Mouse (Mus musculus) CH12.LX (cell line): ENCODE results near the gene Cxcl1. TPM values are rescaled to one million over a fixed set of nuclear protein-coding genes. Genes with fewer than 3 reads are reported as not detected.
"Not testable (repeated sequence)": the region's sequence is repeated elsewhere in the genome, so short reads cannot be mapped to it uniquely, and the experiment has no call there.

Source experiments
- DNase-seq: peaks from one replicate; pipeline ENCODE4 v3.0.0-alpha.2; 2013; ENCODE audit errors: extremely low read depth
- H3K27ac ChIP-seq: 2 replicates; pipeline ENCODE4 v1.5.1; 2012; ENCODE audit warnings: low read depth, mild to moderate bottlenecking, control low read depth, moderate library complexity; ENCODE audit not compliant: insufficient read depth
- H3K27me3 ChIP-seq: replicated peaks from 2 replicates; pipeline ENCODE3; 2012; ENCODE audit warnings: inconsistent platforms
- H3K36me3 ChIP-seq, 2 experiments: replicated peaks in 1 of 2; 2 replicates each; pipeline versions ENCODE3 to v1.6.1; 2012; ENCODE audit warnings: inconsistent platforms in 1 of 2, low read length in 1 of 2, mild to moderate bottlenecking in 1 of 2, mixed read lengths in 1 of 2, moderate library complexity in 1 of 2; ENCODE audit not compliant: control insufficient read depth in 1 of 2, insufficient read depth in 1 of 2
- H3K4me1 ChIP-seq, 2 experiments: 2 replicates each; pipeline ENCODE4 v1.6.1; 2012; ENCODE audit warnings: inconsistent platforms in 1 of 2, moderate library complexity in 1 of 2; ENCODE audit not compliant: insufficient read depth in 2 of 2, control insufficient read depth in 1 of 2
- H3K4me2 ChIP-seq: 2 replicates; pipeline ENCODE4 v1.6.1; 2012; ENCODE audit warnings: low read depth, mild to moderate bottlenecking, control low read depth; ENCODE audit not compliant: poor library complexity, insufficient read depth, severe bottlenecking
- H3K4me3 ChIP-seq, 3 experiments: fragments of 150-350 bp in 1 of 3; sonication (generic) in 1 of 3; replicated peaks in 1 of 3; 2 replicates each; pipeline versions ENCODE3 to v1.5.1; 2011 to 2012; ENCODE audit warnings: low read depth in 2 of 3, low read length in 2 of 3, mild to moderate bottlenecking in 2 of 3, moderate library complexity in 2 of 3, control low read depth in 1 of 3, improper control_type of control experiment in 1 of 3, inconsistent platforms in 1 of 3, mixed read lengths in 1 of 3; ENCODE audit not compliant: poor library complexity in 1 of 3
- H3K79me2 ChIP-seq: replicated peaks from 2 replicates; pipeline ENCODE4 v1.6.1; 2012; ENCODE audit warnings: mild to moderate bottlenecking, moderate library complexity; ENCODE audit not compliant: control insufficient read depth, poor library complexity, insufficient read depth, severe bottlenecking; ENCODE audit errors: extremely low read depth
- H3K9ac ChIP-seq: 2 replicates; pipeline ENCODE4 v1.6.1; 2012; ENCODE audit warnings: low read depth, mild to moderate bottlenecking, control low read depth, moderate library complexity; ENCODE audit not compliant: insufficient read depth
- H3K9me3 ChIP-seq: replicated peaks from 2 replicates; pipeline ENCODE3; 2012; ENCODE audit warnings: low read length, inconsistent platforms, mixed read lengths
- BHLHE40 ChIP-seq: IDR thresholded peaks from 2 replicates; pipeline ENCODE4 v1.6.1; 2011; ENCODE audit warnings: mild to moderate bottlenecking, low read depth, low read length, improper control_type of control experiment
- MAZ ChIP-seq: IDR thresholded peaks from 2 replicates; pipeline ENCODE4 v1.6.1; 2012; ENCODE audit warnings: low read depth, mild to moderate bottlenecking, inconsistent platforms, low read length, improper control_type of control experiment, moderate library complexity
- RAD21 ChIP-seq: IDR thresholded peaks from 2 replicates; pipeline ENCODE4 v1.6.1; 2011; ENCODE audit warnings: low read depth, mild to moderate bottlenecking, low read length, improper control_type of control experiment, moderate library complexity
- dilution Hi-C: fragments of 300-500 bp; cut with MboI; formaldehyde crosslinking; loops from 2 replicates; pipeline ENCODE4 v1.14.3; 2020; ENCODE audit warnings: low sequenced_read_pairs; ENCODE audit not compliant: extremely low pct_unique_long_range_greater_than_20kb, extremely low pct_ligation_motif_present
- in situ Hi-C: fragments of 300-500 bp; cut with MboI; formaldehyde crosslinking; loops from 3 replicates; pipeline ENCODE4 v1.14.3; 2019; ENCODE audit warnings: low sequenced_read_pairs, low pct_ligation_motif_present, low pct_unique_long_range_greater_than_20kb, mixed read lengths
- polyA plus RNA-seq: library from polyadenylated mRNA; unstranded; fragments of >175 nt; gene quantifications from 2 replicates; pipeline ENCODE4 v1.2.1, GENCODE M21; 2012; ENCODE audit warnings: low read depth; ENCODE audit not compliant: insufficient read length
- total RNA-seq, 2 experiments: library from RNA; depleted of rRNA; stranded (reverse); fragments of 300-350 nt in 1 of 2; fragments of >200 nt in 1 of 2; gene quantifications; 2 replicates each; pipeline ENCODE4 v1.2.3; 2012 to 2014

Gene Cxcl1
- total RNA-seq (2012; rRNA removed) (not detected in 2 replicates), total RNA-seq (2014; rRNA removed) (not detected in 2 replicates), polyA plus RNA-seq (not detected in 2 replicates)

- TF ChIP-seq BHLHE40 (0 out of 2 replicates have a peak, but pooled peaks have one; percentile 6), MAZ (no peak)
- dilution Hi-C loops (no loop called here), in situ Hi-C loops (no loop called here)
- no peaks in the 10 kb centered on the region for H3K9me3 ChIP-seq
- H3K9ac ChIP-seq: no peak within 1 kb of the TSS
- no peak for DNase-seq
- peaks cover 0 to 3% of the 10 kb centered on the region in 2 experiments; a peak in 1 of 4 replicates for H3K4me1 ChIP-seq
- H3K4me3 ChIP-seq: no peak within 1 kb of the TSS
- no peaks in the 10 kb centered on the region for H3K36me3 ChIP-seq
- no peaks in the 10 kb centered on the region for H3K79me2 ChIP-seq
- no peak within 1 kb of the TSS for H3K4me2 ChIP-seq
- H3K27me3 ChIP-seq: no peaks in the 10 kb centered on the region
- no peak within 1 kb of the TSS for H3K27ac ChIP-seq
Observed at GRCm38 (mm10) chr5:90890519-90891463, at the start of gene Cxcl1. Gene Cxcl1 (plus strand): TSS chr5:90891241.

- Histone ChIP-seq H3K27ac (no peak overlapping the region), H3K4me2 (no peak overlapping the region), H3K4me3 (no peak overlapping the region), H3K36me3 (no peaks in the 10 kb centered on the region), H3K27me3 (no peaks in the 10 kb centered on the region), H3K9me3 (peaks cover 3% of the 10 kb centered on the region), H3K9ac (no peak overlapping the region), H3K4me1 (0 out of 4 replicates have a peak, but pooled peaks cover 0 to 3% of the 10 kb centered on the region in 2 experiments), H3K79me2 (no peaks in the 10 kb centered on the region)
- TF ChIP-seq RAD21: no peak
- dilution Hi-C loops: no loop called here
- in situ Hi-C loops: no loop called here
- no peak for DNase-seq
Observed at GRCm38 (mm10) chr5:90843891-90844290, 47.1 kb upstream of the Cxcl1 start.

DNA sequence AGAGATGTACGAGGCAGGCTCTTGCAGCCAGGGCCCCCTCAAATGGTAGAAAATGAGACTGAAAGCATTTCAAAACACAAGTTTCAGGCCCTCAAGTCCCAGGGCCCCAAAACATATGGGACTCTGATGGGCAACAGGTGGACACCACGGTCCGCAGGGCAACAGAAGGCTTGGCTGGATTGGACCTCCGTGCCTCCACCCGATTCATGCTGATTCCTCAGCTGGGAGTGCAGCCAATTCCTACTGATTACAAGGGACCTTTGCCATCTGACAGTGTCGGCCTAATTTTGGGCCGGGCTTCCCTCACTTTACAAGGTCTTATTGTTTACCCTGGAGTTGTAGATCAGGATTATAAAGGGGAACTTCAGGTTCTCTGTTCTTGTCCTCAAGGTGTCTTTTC, 40.9 kb upstream of the Cxcl1 start:
- dilution Hi-C loops, DNase-seq, H3K4me2 ChIP-seq, H3K27me3 ChIP-seq, in situ Hi-C loops, H3K79me2 ChIP-seq, H3K4me3 ChIP-seq, H3K9me3 ChIP-seq, H3K36me3 ChIP-seq, H3K27ac ChIP-seq, H3K4me1 ChIP-seq, H3K9ac ChIP-seq: not testable (repeated sequence)

DNA sequence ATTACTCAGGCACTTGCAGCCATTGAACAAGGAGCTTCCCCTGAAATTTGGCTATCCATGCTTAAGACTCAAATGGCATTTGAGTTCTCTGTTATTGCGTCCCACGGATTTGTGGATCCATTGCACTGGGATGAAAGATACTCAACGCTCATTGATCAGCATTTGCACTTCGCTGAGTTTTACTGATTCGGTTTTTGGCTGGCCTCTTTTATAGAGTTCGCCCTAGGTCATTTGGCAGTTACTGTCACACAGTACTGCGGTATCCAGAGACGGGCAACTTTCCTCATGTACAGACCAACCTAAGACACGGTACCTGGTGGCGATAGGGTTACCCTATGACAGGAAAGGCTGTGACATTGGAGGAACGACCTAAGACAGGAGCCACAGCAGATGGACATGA, 39.6 kb upstream of the Cxcl1 start:
- dilution Hi-C loops, DNase-seq, H3K4me2 ChIP-seq, H3K9me3 ChIP-seq, H3K27ac ChIP-seq, in situ Hi-C loops, H3K4me1 ChIP-seq, H3K36me3 ChIP-seq, H3K9ac ChIP-seq, H3K4me3 ChIP-seq, H3K27me3 ChIP-seq, H3K79me2 ChIP-seq: not testable (repeated sequence)
